In genomic region chr19:56485376-56486271, GRCm38 (mm10) we compare ENCODE assay signal across 9 mouse cellular contexts. TPM values are rescaled to one million over a fixed set of nuclear protein-coding genes. Genes with fewer than 3 reads are reported as not detected.
DNase-seq lines count a peak whose midpoint lies in the region; ATAC-seq and TF ChIP-seq lines count a peak whose summit lies in the region.
"Had no signal": no experiment of that assay in that cellular context is flagged by ENCODE, and none has a peak within 500 bp of the region (broad histone marks: within the 10 kb centered on the region; RNA-seq: fewer than 3 reads in every experiment).

No protein-coding gene starts in this region.

- no peaks in the 10 kb centered on the region for H3K9me3 ChIP-seq in intestine, embryonic 14.5 days (ENCODE audit: control insufficient read depth, low read length)
- H3K9me3 ChIP-seq: embryonic facial prominence, embryonic 15.5 days had no signal

- no peak overlapping the region for H3K9ac ChIP-seq in intestine, embryonic 14.5 days (ENCODE audit: low read length)
- H3K9ac ChIP-seq: embryonic facial prominence, embryonic 15.5 days had no signal

- H3K4me1 ChIP-seq in intestine, embryonic 14.5 days (replicated peaks; ENCODE audit: control insufficient read depth, insufficient read depth, low read length), result peaks cover 12% of the 10 kb centered on the region

- H3K36me3 ChIP-seq in intestine, embryonic 14.5 days (ENCODE audit: control insufficient read depth, insufficient read depth, low read length), result no peaks in the 10 kb centered on the region
- H3K36me3 ChIP-seq: embryonic facial prominence, embryonic 15.5 days had no signal

- H3K27ac ChIP-seq in intestine, embryonic 14.5 days (ENCODE audit: low read depth), result peak overlapping the region; percentile 33; the same call in 1 of the 2 replicates
- H3K27ac ChIP-seq: embryonic facial prominence, embryonic 15.5 days had no signal

- 56% methylated on average over 13 of the region's 13 CpGs for WGBS in intestine, embryonic 14.5 days

- no peak for TF ChIP-seq POLR2A in brain, embryonic 14.5 days (IDR thresholded peaks at IDR 0.05; ENCODE audit: borderline replicate concordance, extremely low read depth, insufficient read depth, insufficient read length, poor library complexity, severe bottlenecking)

- TF ChIP-seq CTCF in brain, embryonic 14.5 days (IDR thresholded peaks at IDR 0.05; ENCODE audit: borderline replicate concordance, extremely low read depth, insufficient read depth, insufficient read length), result no peak

- no peak for ATAC-seq in intestine, embryonic 14.5 days (replicated peaks; ENCODE audit: low FRiP score, low TSS enrichment, low read depth)

- H3K27me3 ChIP-seq in intestine, embryonic 14.5 days (replicated peaks; ENCODE audit: control insufficient read depth, insufficient read depth, low read length), result no peaks in the 10 kb centered on the region
- H3K27me3 ChIP-seq: embryonic facial prominence, embryonic 15.5 days had no signal

- no peak overlapping the region for H3K4me2 ChIP-seq in intestine, embryonic 14.5 days (ENCODE audit: low read length)
- H3K4me2 ChIP-seq: embryonic facial prominence, embryonic 15.5 days had no signal

- peak; percentile 27 for DNase-seq in embryo, embryonic 10.5 days (ENCODE audit: low spot score)
- DNase-seq in embryo, embryonic 10 days (ENCODE audit: low spot score), result no peak
- peak; percentile 76 for DNase-seq in brain, embryonic 14.5 days (ENCODE audit: low read depth)
- no peak for DNase-seq in intestine, embryonic 14.5 days (ENCODE audit: low spot score)
- peak; percentile 47 for DNase-seq in lung, postnatal 25 days (ENCODE audit: low spot score)
- DNase-seq in testis, postnatal 14 days (ENCODE audit: low spot score), result no peak
- DNase-seq in yolk sac, embryonic 10.5 days (ENCODE audit: low spot score), result no peak
- DNase-seq in cerebellum, postnatal 4 days (ENCODE audit: low spot score in 2 of 2), result no peak

- no peak overlapping the region for H3K4me3 ChIP-seq in intestine, embryonic 14.5 days (ENCODE audit: low read depth, low read length)
- H3K4me3 ChIP-seq: embryonic facial prominence, embryonic 15.5 days had no signal

RNA-seq across cellular contexts. Expression of gene Plekhs1, which starts 24.2 kb away (rescaled TPM):
- 0.12 and 0.18 TPM in 2 replicates for polyA plus RNA-seq in brain, embryonic 14.5 days (2012; rRNA removed)
- 0.31 TPM in 2 replicates for polyA plus RNA-seq in intestine, embryonic 14.5 days (2014; fragmentation: Nextera tagmentation; extraction: Ambion mirVana)

Comparison
In these comparisons a context has a peak if more than half of its experiments do, and no peak if none do; other contexts are left out.
1. DNase-seq: peak in embryo, embryonic 10.5 days (single experiment), brain, embryonic 14.5 days (single experiment) and lung, postnatal 25 days (single experiment); none in embryo, embryonic 10 days (single experiment), intestine, embryonic 14.5 days (single experiment), testis, postnatal 14 days (single experiment), yolk sac, embryonic 10.5 days (single experiment) and cerebellum, postnatal 4 days (0 of 2).